Mouse (Mus musculus) kidney, embryonic 15.5 days (tissue): ENCODE data around the gene Rnf26. TPM values are rescaled to one million over a fixed set of nuclear protein-coding genes. Genes with fewer than 3 reads are reported as not detected.

ENCODE experiments used
- ATAC-seq: fragments of 200-750 bp; cut with Nextera tagmentation; replicated peaks from 2 replicates; pipeline ENCODE4 v1.8.0; 2017; ENCODE audit warnings: moderate TSS enrichment; ENCODE audit not compliant: low FRiP score
- H3K27ac ChIP-seq: fragments of 300-500 bp; sonication (generic); 2 replicates; pipeline ENCODE4 v1.5.1; 2015; ENCODE audit warnings: mild to moderate bottlenecking, inconsistent platforms
- H3K27me3 ChIP-seq: fragments of 300-500 bp; sonication (generic); 2 replicates; pipeline ENCODE4 v1.6.1; 2015; ENCODE audit warnings: inconsistent platforms
- H3K36me3 ChIP-seq: fragments of 300-500 bp; sonication (generic); 2 replicates; pipeline ENCODE4 v1.6.1; 2015; ENCODE audit warnings: inconsistent platforms
- H3K4me1 ChIP-seq: fragments of 300-500 bp; sonication (generic); 2 replicates; pipeline ENCODE4 v1.6.1; 2015; ENCODE audit warnings: inconsistent platforms
- H3K4me2 ChIP-seq: fragments of 300-500 bp; sonication (generic); 2 replicates; pipeline ENCODE4 v1.6.1; 2015; ENCODE audit warnings: moderate library complexity, mild to moderate bottlenecking, inconsistent platforms
- H3K4me3 ChIP-seq: fragments of 300-500 bp; sonication (generic); replicated peaks from 2 replicates; pipeline ENCODE4 v1.5.1; 2015; ENCODE audit warnings: mild to moderate bottlenecking, inconsistent platforms
- H3K9ac ChIP-seq: fragments of 300-500 bp; sonication (generic); 2 replicates; pipeline ENCODE4 v1.6.1; 2015; ENCODE audit warnings: mild to moderate bottlenecking, inconsistent platforms
- H3K9me3 ChIP-seq: fragments of 300-500 bp; sonication (generic); replicated peaks from 2 replicates; pipeline ENCODE4 v1.6.1; 2016; ENCODE audit warnings: inconsistent platforms
- WGBS: fragments of 180-500 bp; shearing (Covaris S2); methylation state at CpG from one replicate; pipeline ENCODE4 v1.1.7; 2015; ENCODE audit warnings: mixed read lengths; 5-methylcytosine and 5-hydroxymethylcytosine counted together
- polyA plus RNA-seq: library from polyadenylated mRNA; unstranded; fragments of >200 nt; fragmentation: Nextera tagmentation; extraction: Ambion mirVana; gene quantifications from 2 replicates; pipeline ENCODE4 v1.2.1, GENCODE M21; 2015

Gene Rnf26
- polyA plus RNA-seq, 1 experiment from 2014 or later, result 78.3 TPM

DNA sequence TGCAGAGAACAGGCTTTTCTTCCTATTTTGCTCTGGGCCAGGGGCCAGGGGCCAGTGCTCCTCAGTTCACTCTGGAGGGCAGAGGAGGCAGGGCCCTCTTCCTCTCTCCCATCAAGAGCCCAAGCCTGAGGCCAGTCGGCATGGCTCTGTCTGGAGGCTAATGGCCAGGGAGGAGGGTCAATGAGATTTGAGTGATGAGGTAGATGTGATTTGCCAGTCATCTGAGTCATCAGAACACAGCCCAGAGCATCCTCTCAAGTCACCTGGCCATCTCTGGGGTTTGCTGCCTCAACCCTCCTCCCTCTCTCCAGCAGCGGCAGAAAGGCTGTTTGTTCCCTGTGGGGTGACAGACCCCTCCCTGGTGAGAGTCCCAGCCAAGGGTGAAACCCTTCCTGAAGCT lies 20.0 kb upstream of the Rnf26 start:
- peak overlapping the region; percentile 63 for H3K4me3 ChIP-seq
- H3K36me3 ChIP-seq, result peaks cover 14% of the 10 kb centered on the region
- H3K27ac ChIP-seq, result peak overlapping the region; percentile 87
- peak overlapping the region; percentile 92 for H3K4me2 ChIP-seq
- peaks cover 86% of the 10 kb centered on the region for H3K4me1 ChIP-seq
- WGBS, result 0% methylated on average over 2 of the region's 2 CpGs
- peaks cover 7% of the 10 kb centered on the region for H3K27me3 ChIP-seq
- no peak for ATAC-seq
- peak overlapping the region; percentile 29 for H3K9ac ChIP-seq
- H3K9me3 ChIP-seq, result no peaks in the 10 kb centered on the region

DNA sequence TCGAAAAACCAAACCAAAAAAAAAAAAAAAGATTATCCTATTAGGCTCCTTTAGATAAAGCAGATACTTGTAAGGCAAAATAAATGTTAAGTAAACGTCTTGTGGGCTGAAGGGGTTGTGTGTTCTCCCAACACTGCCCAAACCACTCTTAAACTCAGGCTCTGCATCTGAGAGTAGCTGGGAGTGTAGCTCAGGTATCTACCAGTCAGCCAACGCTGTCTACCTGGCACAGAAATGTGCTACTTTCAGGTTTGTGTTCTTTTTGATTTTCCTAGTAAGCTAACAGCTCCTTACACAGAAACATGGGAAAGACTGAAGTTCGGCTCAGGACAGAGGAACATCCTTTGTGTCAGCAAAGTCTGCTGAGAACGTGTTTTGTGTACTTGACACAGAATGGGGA lies 18.9 kb upstream of the Rnf26 start:
- Histone ChIP-seq H3K27ac (peak overlapping the region; percentile 90), H3K9me3 (no peaks in the 10 kb centered on the region), H3K4me3 (no peak overlapping the region), H3K27me3 (peaks cover 7% of the 10 kb centered on the region), H3K4me1 (peaks cover 81% of the 10 kb centered on the region), H3K9ac (no peak overlapping the region), H3K36me3 (peaks cover 6% of the 10 kb centered on the region; the same call in 1 of the 2 replicates), H3K4me2 (0 out of 2 replicates have a peak overlapping the region, but pooled peaks have one; percentile 92)
- no peak for ATAC-seq
- 69% methylated on average over 5 of the region's 5 CpGs for WGBS

DNA sequence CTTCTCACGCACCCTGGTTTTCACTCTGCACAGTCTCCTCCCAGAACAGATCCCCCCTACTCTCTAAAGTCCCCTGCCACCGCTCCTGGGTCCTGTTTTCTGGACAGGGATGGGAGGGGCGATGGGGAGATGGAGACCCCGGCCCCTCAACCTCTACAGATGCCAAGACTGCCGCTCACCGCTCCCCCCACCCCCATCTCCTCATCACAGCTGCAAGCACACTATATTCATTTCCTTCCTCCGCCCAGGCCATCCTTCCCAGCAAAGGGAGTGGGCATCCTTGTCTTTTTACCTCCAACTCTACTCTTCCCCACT lies 17.9 kb upstream of the Rnf26 start:
- no peaks in the 10 kb centered on the region for H3K36me3 ChIP-seq
- 44% methylated on average over 7 of the region's 7 CpGs for WGBS
- no peak overlapping the region for H3K4me3 ChIP-seq
- H3K27me3 ChIP-seq, result peaks cover 7% of the 10 kb centered on the region
- no peak overlapping the region for H3K9ac ChIP-seq
- peaks cover 80% of the 10 kb centered on the region for H3K4me1 ChIP-seq
- H3K27ac ChIP-seq, result peak overlapping the region; percentile 90
- no peak for ATAC-seq
- no peaks in the 10 kb centered on the region for H3K9me3 ChIP-seq
- peak overlapping the region; percentile 70 for H3K4me2 ChIP-seq

GRCm38 (mm10) chr9:44130581-44131275 lies 17.4 kb upstream of the Rnf26 start:
- H3K27ac ChIP-seq, result peak overlapping the region; percentile 90
- H3K4me1 ChIP-seq, result peaks cover 80% of the 10 kb centered on the region
- peak overlapping the region; percentile 70 for H3K4me2 ChIP-seq
- H3K36me3 ChIP-seq, result no peaks in the 10 kb centered on the region
- H3K9me3 ChIP-seq, result no peaks in the 10 kb centered on the region
- H3K4me3 ChIP-seq, result peak overlapping the region; percentile 37
- H3K9ac ChIP-seq, result no peak overlapping the region
- ATAC-seq, result peak; percentile 28; the same call in 1 of the 2 replicates
- H3K27me3 ChIP-seq, result peaks cover 7% of the 10 kb centered on the region
- WGBS, result 18% methylated on average over 19 of the region's 19 CpGs

GRCm38 (mm10) chr9:44130034-44130433 lies 16.7 kb upstream of the Rnf26 start:
- H3K9ac ChIP-seq, result peak overlapping the region; percentile 44
- peak overlapping the region; percentile 90 for H3K27ac ChIP-seq
- H3K36me3 ChIP-seq, result no peaks in the 10 kb centered on the region
- ATAC-seq, result peak; percentile 50
- H3K4me1 ChIP-seq, result peaks cover 80% of the 10 kb centered on the region
- H3K4me3 ChIP-seq, result peak overlapping the region; percentile 37
- peak overlapping the region; percentile 70 for H3K4me2 ChIP-seq
- WGBS, result under 1% methylated on average over 27 of the region's 27 CpGs
- no peaks in the 10 kb centered on the region for H3K9me3 ChIP-seq
- peaks cover 7% of the 10 kb centered on the region for H3K27me3 ChIP-seq

DNA sequence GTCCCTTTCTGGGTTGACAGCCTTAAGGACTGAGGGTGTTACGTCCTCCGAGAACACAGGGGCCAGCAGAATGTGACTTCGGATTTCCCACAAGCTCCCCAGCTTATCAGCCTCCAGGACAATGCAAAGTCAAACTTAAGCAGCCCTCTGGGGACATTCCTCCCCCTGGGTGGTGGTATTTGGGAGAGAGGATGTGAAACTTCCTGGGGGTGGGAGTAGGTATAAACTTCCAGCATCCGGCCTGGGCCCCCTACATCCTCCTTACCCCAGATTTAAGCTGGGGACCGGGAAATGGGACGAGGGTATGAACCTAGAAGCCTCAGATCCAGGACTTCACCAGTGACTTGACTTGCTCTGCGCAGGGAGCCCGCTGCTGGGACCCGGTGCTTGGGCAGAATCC lies 16.3 kb upstream of the Rnf26 start:
- no peaks in the 10 kb centered on the region for H3K36me3 ChIP-seq
- H3K27ac ChIP-seq, result peak overlapping the region; percentile 90
- ATAC-seq, result no peak
- H3K9ac ChIP-seq, result peak overlapping the region; percentile 44
- peak overlapping the region; percentile 37 for H3K4me3 ChIP-seq
- 9% methylated on average over 9 of the region's 9 CpGs for WGBS
- H3K27me3 ChIP-seq, result peaks cover 7% of the 10 kb centered on the region
- H3K9me3 ChIP-seq, result no peaks in the 10 kb centered on the region
- H3K4me2 ChIP-seq, result peak overlapping the region; percentile 70
- peaks cover 80% of the 10 kb centered on the region for H3K4me1 ChIP-seq

DNA sequence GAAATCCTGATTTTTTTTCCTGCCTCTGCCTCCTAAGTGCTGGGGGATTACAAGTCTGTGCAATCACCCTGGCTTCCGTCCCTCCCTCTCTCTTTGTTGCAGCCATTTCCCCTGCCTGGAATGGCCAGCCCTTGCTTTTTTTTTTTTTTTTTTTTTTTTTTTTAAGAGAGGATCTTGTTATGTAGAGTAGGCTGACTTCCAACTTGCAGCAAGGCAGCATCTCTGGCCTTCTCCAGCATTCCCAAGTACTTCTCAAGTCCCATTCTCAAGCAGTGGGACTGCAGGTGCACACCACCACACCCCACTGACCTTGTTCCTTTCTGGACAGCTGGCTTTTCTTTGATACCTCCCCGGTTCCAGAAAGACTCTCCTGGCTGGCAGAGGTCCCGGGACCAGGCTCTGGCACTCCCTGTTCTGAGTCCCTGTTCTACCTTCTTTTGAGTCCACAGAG lies 14.1 kb upstream of the Rnf26 start:
- Histone ChIP-seq H3K9ac (no peak overlapping the region), H3K4me3 (no peak overlapping the region), H3K36me3 (no peaks in the 10 kb centered on the region), H3K9me3 (no peaks in the 10 kb centered on the region), H3K27me3 (no peaks in the 10 kb centered on the region), H3K4me1 (peaks cover 58% of the 10 kb centered on the region), H3K27ac (peak overlapping the region; percentile 33), H3K4me2 (no peak overlapping the region)
- no peak for ATAC-seq
- WGBS, result 54% methylated on average over 3 of the region's 3 CpGs

GRCm38 (mm10) chr9:44126746-44127145 lies 13.4 kb upstream of the Rnf26 start:
- no peak overlapping the region for H3K4me3 ChIP-seq
- WGBS, result 85% methylated on average over 3 of the region's 3 CpGs
- no peaks in the 10 kb centered on the region for H3K36me3 ChIP-seq
- peak overlapping the region; percentile 76 for H3K27ac ChIP-seq
- H3K9ac ChIP-seq, result no peak overlapping the region
- no peaks in the 10 kb centered on the region for H3K9me3 ChIP-seq
- no peaks in the 10 kb centered on the region for H3K27me3 ChIP-seq
- no peak for ATAC-seq
- H3K4me2 ChIP-seq, result no peak overlapping the region
- H3K4me1 ChIP-seq, result peaks cover 53% of the 10 kb centered on the region

GRCm38 (mm10) chr9:44125546-44126428 lies 12.5 kb upstream of the Rnf26 start:
- Histone ChIP-seq H3K4me3 (no peak overlapping the region), H3K27me3 (no peaks in the 10 kb centered on the region), H3K27ac (peak overlapping the region; percentile 76), H3K9ac (0 out of 2 replicates have a peak overlapping the region, but pooled peaks have one; percentile 8), H3K36me3 (no peaks in the 10 kb centered on the region), H3K4me1 (peaks cover 44% of the 10 kb centered on the region), H3K4me2 (peak overlapping the region; percentile 39), H3K9me3 (no peaks in the 10 kb centered on the region)
- 24% methylated on average over 18 of the region's 18 CpGs for WGBS
- ATAC-seq, result peak; percentile 52; the same call in 1 of the 2 replicates

GRCm38 (mm10) chr9:44125026-44125425 lies 11.7 kb upstream of the Rnf26 start:
- WGBS, result 12% methylated on average over 5 of the region's 5 CpGs

DNA sequence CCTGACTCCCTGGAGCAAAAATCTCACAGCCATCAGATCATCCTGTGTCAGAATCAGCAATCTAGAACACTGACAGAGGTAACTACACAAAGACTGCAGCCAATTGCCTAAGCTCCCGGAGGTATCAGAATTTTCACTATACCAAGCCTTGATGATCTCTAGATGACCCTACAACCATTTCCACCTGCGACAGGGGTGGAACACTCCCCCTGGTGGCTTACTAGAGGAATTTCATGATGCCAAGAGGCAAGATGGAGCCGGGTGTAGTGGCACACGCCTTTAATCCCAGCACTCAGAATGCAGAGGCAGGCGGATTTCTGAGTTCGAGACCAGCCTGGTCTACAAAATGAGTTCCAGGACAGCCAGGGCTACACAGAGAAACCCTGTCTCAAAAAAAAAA lies 11.0 kb upstream of the Rnf26 start:
- no peak overlapping the region for H3K4me3 ChIP-seq
- H3K27ac ChIP-seq, result no peak overlapping the region
- no peaks in the 10 kb centered on the region for H3K27me3 ChIP-seq
- peaks cover 29% of the 10 kb centered on the region for H3K4me1 ChIP-seq
- H3K9ac ChIP-seq, result no peak overlapping the region
- H3K9me3 ChIP-seq, result no peaks in the 10 kb centered on the region
- WGBS, result 72% methylated on average over 6 of the region's 6 CpGs
- ATAC-seq, result no peak
- no peaks in the 10 kb centered on the region for H3K36me3 ChIP-seq
- H3K4me2 ChIP-seq, result no peak overlapping the region

More at GRCm38 (mm10) chr9:44125026-44125425, 11.7 kb upstream of the Rnf26 start:
- Histone ChIP-seq H3K27me3 (no peaks in the 10 kb centered on the region), H3K4me2 (0 out of 2 replicates have a peak overlapping the region, but pooled peaks have one; percentile 9), H3K9ac (no peak overlapping the region), H3K4me1 (peaks cover 36% of the 10 kb centered on the region), H3K36me3 (no peaks in the 10 kb centered on the region), H3K4me3 (no peak overlapping the region), H3K9me3 (no peaks in the 10 kb centered on the region), H3K27ac (peak overlapping the region; percentile 69)
- no peak; the same call in 1 of the 2 replicates for ATAC-seq

GRCm38 (mm10) chr9:44119948-44120465 lies 6.7 kb upstream of the Rnf26 start:
- Histone ChIP-seq H3K4me3 (no peak overlapping the region), H3K9ac (no peak overlapping the region), H3K4me2 (no peak overlapping the region), H3K27me3 (no peaks in the 10 kb centered on the region), H3K9me3 (no peaks in the 10 kb centered on the region), H3K36me3 (no peaks in the 10 kb centered on the region), H3K27ac (no peak overlapping the region), H3K4me1 (peaks cover 4% of the 10 kb centered on the region)
- ATAC-seq, result no peak
- WGBS, result 73% methylated on average over 8 of the region's 8 CpGs
